Mouse (Mus musculus): ENCODE results near the gene B3galnt2. TPM values are rescaled to one million over a fixed set of nuclear protein-coding genes. Genes with fewer than 3 reads are reported as not detected.
"Not testable (repeated sequence)": the region's sequence is repeated elsewhere in the genome, so short reads cannot be mapped to it uniquely, and the experiment has no call there.

Gene B3galnt2
- total and polyA plus RNA-seq, 3 experiments: 13.2 to 28.4 (median 27.2) TPM

DNA sequence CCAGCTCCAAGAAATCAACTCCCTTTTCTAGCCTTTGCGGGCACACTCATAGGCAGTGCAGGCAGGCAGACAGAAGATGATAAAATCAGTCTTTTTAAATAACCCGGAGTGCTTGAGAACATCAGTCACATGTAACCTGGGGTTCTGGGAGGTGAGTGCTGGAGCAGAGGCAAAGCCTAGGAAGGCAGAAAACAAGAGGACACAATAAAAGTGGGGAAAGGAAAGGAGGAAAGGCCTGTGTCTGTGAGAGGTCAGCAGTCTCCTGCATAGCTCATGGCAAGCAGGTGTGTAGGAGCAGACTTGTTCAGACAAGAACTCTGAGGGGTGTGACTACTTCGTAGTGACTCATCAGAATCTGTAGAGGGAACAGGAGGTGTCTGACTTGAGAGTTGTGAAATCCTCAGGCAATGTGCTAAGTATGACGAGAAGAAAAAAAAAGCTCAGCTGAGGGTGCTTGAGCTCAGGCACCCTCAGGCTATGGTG is 14.4 kb downstream of the B3galnt2 start:
- 74% methylated on average over 4 of the region's 4 CpGs for WGBS

DNA sequence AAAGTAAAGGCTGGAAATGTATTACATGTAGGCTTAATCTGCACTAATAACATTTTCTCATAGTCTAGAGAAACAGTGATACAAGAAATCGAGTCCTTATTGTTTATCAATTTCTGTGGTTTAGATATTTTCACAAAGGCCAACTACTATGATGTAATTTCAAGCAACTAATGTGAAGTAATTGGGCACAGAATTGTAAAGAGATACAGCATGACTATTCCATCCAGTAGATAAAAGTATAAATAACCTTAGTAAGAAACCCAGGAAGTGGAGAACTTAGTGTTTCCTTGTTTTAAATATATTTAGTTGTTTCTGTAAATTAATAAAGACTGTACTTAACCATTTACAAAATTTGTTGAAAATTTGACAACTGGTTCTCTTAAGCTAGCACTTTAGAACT is 15.5 kb downstream of the B3galnt2 start:
- Histone ChIP-seq H3K9ac (ENCODE audit: low read depth, low read length) (no peak overlapping the region), H3K27ac (no peak overlapping the region), H3K4me1 (ENCODE audit: control insufficient read depth, insufficient read depth, low read length) (no peaks in the 10 kb centered on the region), H3K36me3 (ENCODE audit: control insufficient read depth, insufficient read depth, low read length) (no peaks in the 10 kb centered on the region; the same call in 1 of the 2 replicates), H3K27me3 (ENCODE audit: control insufficient read depth, insufficient read depth, low read length) (no peaks in the 10 kb centered on the region), H3K79me2 (replicated peaks; ENCODE audit: control insufficient read depth, insufficient read depth, low read length) (no peaks in the 10 kb centered on the region), H3K4me3 (no peak overlapping the region)
- no peak for DNase-seq
- 71% methylated on average over 1 of the region's 1 CpGs for WGBS
- no peak for TF ChIP-seq EP300 (IDR thresholded peaks at IDR 0.05; ENCODE audit: insufficient read depth, low read depth, low read length)
- TF ChIP-seq CTCF (IDR thresholded peaks at IDR 0.05): no peak
- no peak for TF ChIP-seq POLR2A (IDR thresholded peaks at IDR 0.05; ENCODE audit: insufficient read depth, low read depth, low read length)
- intact Hi-C loops (cut with DNase I): no loop called here

More for the DNA sequence above, 14.4 kb downstream of the B3galnt2 start:
- H3K27me3 ChIP-seq (ENCODE audit: control insufficient read depth, insufficient read depth, low read length): no peaks in the 10 kb centered on the region
- H3K4me1 ChIP-seq (ENCODE audit: control insufficient read depth, insufficient read depth, low read length): no peaks in the 10 kb centered on the region
- no peak for DNase-seq
- intact Hi-C loops (cut with DNase I): no loop called here
- H3K4me3 ChIP-seq: no peak overlapping the region
- no peaks in the 10 kb centered on the region for H3K79me2 ChIP-seq (replicated peaks; ENCODE audit: control insufficient read depth, insufficient read depth, low read length)
- TF ChIP-seq EP300 (IDR thresholded peaks at IDR 0.05; ENCODE audit: insufficient read depth, low read depth, low read length) (no peak), CTCF (IDR thresholded peaks at IDR 0.05) (no peak), POLR2A (IDR thresholded peaks at IDR 0.05; ENCODE audit: insufficient read depth, low read depth, low read length) (no peak)
- no peak overlapping the region for H3K27ac ChIP-seq
- H3K36me3 ChIP-seq (ENCODE audit: control insufficient read depth, insufficient read depth, low read length): no peaks in the 10 kb centered on the region; the same call in 1 of the 2 replicates
- H3K9ac ChIP-seq (ENCODE audit: low read depth, low read length): no peak overlapping the region

DNA sequence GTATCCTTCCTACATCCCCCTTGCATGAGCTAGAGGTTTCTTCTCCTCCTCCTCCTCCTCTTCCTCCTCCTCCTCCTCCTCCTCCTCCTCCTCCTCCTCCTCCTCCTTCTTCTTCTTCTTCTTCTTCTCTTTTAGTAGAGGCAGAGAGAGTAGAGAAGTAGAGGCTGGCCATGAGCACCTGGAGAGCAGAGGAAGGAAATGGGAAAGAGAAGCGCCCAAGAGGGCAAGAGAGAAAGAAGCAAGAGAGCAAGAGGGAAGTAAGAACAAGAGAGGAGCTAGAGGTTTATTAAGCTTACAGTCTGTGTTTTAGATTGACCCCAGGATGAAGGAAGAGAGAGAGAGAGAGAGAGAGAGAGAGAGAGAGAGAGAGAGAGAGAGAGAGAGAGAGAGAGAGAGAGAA is 27.6 kb downstream of the B3galnt2 start:
- H3K36me3 ChIP-seq (ENCODE audit: control insufficient read depth, insufficient read depth, low read length): not testable (repeated sequence)

DNA sequence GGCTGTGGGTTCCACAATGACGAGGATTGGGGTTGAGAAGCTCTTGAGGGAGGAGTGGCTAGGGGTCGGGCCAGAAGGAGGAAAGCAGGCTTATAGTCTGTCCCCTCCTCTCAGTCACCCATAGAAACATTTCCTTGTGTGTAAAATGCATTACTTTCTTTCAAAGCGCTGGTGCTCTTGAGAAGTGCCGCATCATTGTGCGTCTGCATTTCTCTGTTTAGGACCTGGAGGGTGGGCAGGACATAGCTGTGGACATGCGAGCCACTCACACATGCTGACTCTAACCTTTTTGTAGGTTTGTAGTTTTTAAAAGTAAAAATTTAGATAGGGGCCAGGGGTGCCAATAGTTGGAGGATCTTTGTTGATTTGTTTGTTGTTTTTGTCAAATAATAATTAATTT is 29.3 kb downstream of the B3galnt2 start:
- Histone ChIP-seq H3K4me1 (ENCODE audit: control insufficient read depth, insufficient read depth, low read length) (no peaks in the 10 kb centered on the region), H3K36me3 (ENCODE audit: control insufficient read depth, insufficient read depth, low read length) (no peaks in the 10 kb centered on the region), H3K9ac (ENCODE audit: low read depth, low read length) (no peak overlapping the region), H3K79me2 (replicated peaks; ENCODE audit: control insufficient read depth, insufficient read depth, low read length) (no peaks in the 10 kb centered on the region), H3K4me3 (no peak overlapping the region), H3K27me3 (ENCODE audit: control insufficient read depth, insufficient read depth, low read length) (no peaks in the 10 kb centered on the region), H3K27ac (no peak overlapping the region)
- TF ChIP-seq EP300 (IDR thresholded peaks at IDR 0.05; ENCODE audit: insufficient read depth, low read depth, low read length): no peak
- DNase-seq: no peak
- WGBS: 85% methylated on average over 6 of the region's 6 CpGs
- intact Hi-C loops (cut with DNase I): no loop called here

More for the DNA sequence above, 27.6 kb downstream of the B3galnt2 start:
- 89% methylated on average over 1 of the region's 1 CpGs for WGBS
- H3K4me1 ChIP-seq (ENCODE audit: control insufficient read depth, insufficient read depth, low read length); H3K4me3 ChIP-seq; DNase-seq; H3K27me3 ChIP-seq (ENCODE audit: control insufficient read depth, insufficient read depth, low read length); H3K9ac ChIP-seq (ENCODE audit: low read depth, low read length); H3K27ac ChIP-seq; intact Hi-C loops (cut with DNase I); H3K79me2 ChIP-seq (replicated peaks; ENCODE audit: control insufficient read depth, insufficient read depth, low read length): not testable (repeated sequence)

DNA sequence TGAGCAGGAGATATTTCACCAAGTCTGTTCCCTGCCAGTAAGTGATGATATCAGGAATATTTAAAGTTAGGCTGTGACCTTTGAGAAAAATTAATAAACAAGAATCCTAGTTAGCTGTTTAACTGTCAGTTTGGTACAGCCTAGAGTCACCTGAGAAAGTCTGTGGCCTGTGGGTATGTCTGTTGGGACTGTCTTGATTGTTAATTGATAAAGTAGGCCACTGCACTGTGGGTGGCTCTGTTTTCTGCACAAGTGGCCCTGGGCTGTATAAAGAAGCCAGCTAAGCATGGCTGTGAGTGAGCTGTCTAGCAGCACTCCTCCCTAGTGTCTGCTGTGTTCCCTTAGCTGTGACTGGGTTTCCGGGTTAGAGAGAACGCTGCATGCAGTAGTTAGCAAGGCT is 34.9 kb downstream of the B3galnt2 start:
- intact Hi-C loops (cut with DNase I): no loop called here
- Histone ChIP-seq H3K36me3 (ENCODE audit: control insufficient read depth, insufficient read depth, low read length) (no peaks in the 10 kb centered on the region; the same call in 1 of the 2 replicates), H3K9ac (ENCODE audit: low read depth, low read length) (no peak overlapping the region), H3K4me3 (no peak overlapping the region), H3K27ac (no peak overlapping the region), H3K27me3 (ENCODE audit: control insufficient read depth, insufficient read depth, low read length) (no peaks in the 10 kb centered on the region), H3K79me2 (replicated peaks; ENCODE audit: control insufficient read depth, insufficient read depth, low read length) (no peaks in the 10 kb centered on the region), H3K4me1 (ENCODE audit: control insufficient read depth, insufficient read depth, low read length) (no peaks in the 10 kb centered on the region)
- WGBS: 98% methylated on average over 2 of the region's 2 CpGs
- TF ChIP-seq CTCF (IDR thresholded peaks at IDR 0.05): no peak
- DNase-seq: no peak

DNA sequence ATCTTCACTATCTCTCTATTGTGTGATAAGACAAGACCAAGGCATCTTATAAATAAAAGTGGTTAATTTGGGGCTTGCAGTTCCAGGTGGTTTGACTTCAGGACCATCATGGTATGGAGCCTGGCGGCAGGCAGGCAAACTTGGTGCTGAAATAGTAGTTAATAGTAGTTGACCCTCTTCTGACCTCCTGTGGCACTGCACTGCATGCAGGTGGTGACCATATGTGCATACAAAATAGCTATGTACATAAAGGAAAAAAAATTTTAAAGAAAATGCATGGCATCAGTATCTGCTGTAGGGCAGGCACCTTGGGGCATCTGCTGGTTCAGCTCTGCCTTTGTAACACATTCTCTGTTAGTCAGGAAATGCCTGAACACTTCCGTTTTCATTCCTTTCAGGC is 36.1 kb downstream of the B3galnt2 start:
- Histone ChIP-seq H3K79me2 (replicated peaks; ENCODE audit: control insufficient read depth, insufficient read depth, low read length) (no peaks in the 10 kb centered on the region), H3K27me3 (ENCODE audit: control insufficient read depth, insufficient read depth, low read length) (no peaks in the 10 kb centered on the region), H3K9ac (ENCODE audit: low read depth, low read length) (no peak overlapping the region), H3K36me3 (ENCODE audit: control insufficient read depth, insufficient read depth, low read length) (peaks cover 3% of the 10 kb centered on the region), H3K27ac (no peak overlapping the region), H3K4me1 (ENCODE audit: control insufficient read depth, insufficient read depth, low read length) (no peaks in the 10 kb centered on the region), H3K4me3 (no peak overlapping the region)
- intact Hi-C loops (cut with DNase I): no loop called here
- TF ChIP-seq POLR2A (IDR thresholded peaks at IDR 0.05; ENCODE audit: insufficient read depth, low read depth, low read length): no peak
- WGBS: 71% methylated on average over 2 of the region's 2 CpGs
- DNase-seq: no peak

DNA sequence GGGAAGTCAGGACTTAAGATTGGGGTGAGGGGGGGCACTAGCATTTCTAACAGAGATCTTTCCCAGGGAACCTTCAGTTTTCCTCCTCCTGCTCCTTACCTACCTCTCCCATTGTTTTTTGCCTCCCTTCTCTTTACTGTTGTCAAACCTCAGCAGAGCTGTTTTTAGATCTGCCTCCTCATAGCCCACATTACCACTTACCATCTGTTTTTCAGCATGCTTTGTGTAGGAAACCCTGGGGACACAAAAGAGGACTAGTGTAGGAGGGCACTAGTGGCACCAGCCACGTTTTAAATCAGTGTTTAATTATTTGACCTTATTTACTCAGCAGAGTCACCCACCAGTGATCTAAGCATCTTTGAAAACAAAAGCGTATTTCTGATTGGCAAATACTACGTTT is 38.8 kb downstream of the B3galnt2 start:
- Histone ChIP-seq H3K36me3 (ENCODE audit: control insufficient read depth, insufficient read depth, low read length) (peaks cover 3% of the 10 kb centered on the region), H3K4me3 (no peak overlapping the region), H3K9ac (ENCODE audit: low read depth, low read length) (no peak overlapping the region), H3K27me3 (ENCODE audit: control insufficient read depth, insufficient read depth, low read length) (no peaks in the 10 kb centered on the region), H3K27ac (no peak overlapping the region), H3K79me2 (replicated peaks; ENCODE audit: control insufficient read depth, insufficient read depth, low read length) (no peaks in the 10 kb centered on the region), H3K4me1 (ENCODE audit: control insufficient read depth, insufficient read depth, low read length) (no peaks in the 10 kb centered on the region)
- WGBS: 77% methylated on average over 3 of the region's 3 CpGs
- DNase-seq: no peak
- TF ChIP-seq EP300 (IDR thresholded peaks at IDR 0.05; ENCODE audit: insufficient read depth, low read depth, low read length): no peak
- no peak for TF ChIP-seq POLR2A (IDR thresholded peaks at IDR 0.05; ENCODE audit: insufficient read depth, low read depth, low read length)
- TF ChIP-seq CTCF (IDR thresholded peaks at IDR 0.05): no peak
- intact Hi-C loops (cut with DNase I): loop anchor here (2.0 kb wide), 1 partner anchor 38 kb away; the partner anchor contains the start of gene B3galnt2
